Mouse (Mus musculus) layer of hippocampus, adult 9-11 months (tissue): ENCODE data around the gene Dnase1l3.

Source experiments
- DNase-seq: peaks from one replicate; pipeline ENCODE4 v3.0.0; 2022

The Dnase1l3 gene

DNA sequence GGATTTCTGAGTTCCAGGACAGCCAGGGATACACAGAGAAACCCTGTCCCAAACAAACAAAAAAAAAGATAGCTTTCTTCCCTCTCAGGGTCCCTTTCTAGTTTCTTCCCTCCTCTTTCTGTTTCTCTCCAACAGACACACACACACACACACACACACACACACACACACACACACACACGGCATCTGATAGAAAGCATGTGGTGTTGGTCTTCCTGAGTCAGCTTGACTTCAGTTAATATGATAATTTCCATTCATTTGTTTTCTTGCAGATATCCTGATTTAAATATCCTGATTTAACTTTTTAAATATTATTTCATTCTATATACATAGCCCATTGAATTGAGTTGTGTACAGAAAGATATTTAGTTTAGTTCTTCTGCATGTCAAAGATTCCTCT, 66.0 kb downstream of the Dnase1l3 start:
- DNase-seq = no peak

- no peak for DNase-seq
These were observed 70.7 kb downstream of the Dnase1l3 start for GRCm38 (mm10) chr14:7923635-7924034.

GRCm38 (mm10) chr14:7921459-7921858, 72.9 kb downstream of the Dnase1l3 start:
- no peak for DNase-seq

- DNase-seq = no peak
These were observed 74.5 kb downstream of the Dnase1l3 start for GRCm38 (mm10) chr14:7919921-7920320.

- no peak for DNase-seq
These were observed 75.1 kb downstream of the Dnase1l3 start for GRCm38 (mm10) chr14:7919309-7919708.

- DNase-seq = no peak
These were observed 76.0 kb downstream of the Dnase1l3 start for GRCm38 (mm10) chr14:7918150-7918991.
